Mouse (Mus musculus) testis, adult 2 months (tissue): Measurements from ENCODE around the gene Rabif.

Source experiments
- CTCF ChIP-seq: fragments of 200-500 bp; IDR thresholded peaks from 2 replicates; pipeline ENCODE4 v1.5.1; 2012; ENCODE audit warnings: low read depth, mild to moderate bottlenecking, inconsistent platforms, low read length, moderate library complexity; ENCODE audit not compliant: control insufficient read depth, insufficient read depth, insufficient replicate concordance
- POLR2A ChIP-seq: fragments of 200-500 bp; IDR thresholded peaks from 2 replicates; pipeline ENCODE4 v1.6.1; 2012; ENCODE audit warnings: low read depth, mild to moderate bottlenecking, inconsistent platforms, low read length, moderate library complexity; ENCODE audit not compliant: control insufficient read depth

DNA sequence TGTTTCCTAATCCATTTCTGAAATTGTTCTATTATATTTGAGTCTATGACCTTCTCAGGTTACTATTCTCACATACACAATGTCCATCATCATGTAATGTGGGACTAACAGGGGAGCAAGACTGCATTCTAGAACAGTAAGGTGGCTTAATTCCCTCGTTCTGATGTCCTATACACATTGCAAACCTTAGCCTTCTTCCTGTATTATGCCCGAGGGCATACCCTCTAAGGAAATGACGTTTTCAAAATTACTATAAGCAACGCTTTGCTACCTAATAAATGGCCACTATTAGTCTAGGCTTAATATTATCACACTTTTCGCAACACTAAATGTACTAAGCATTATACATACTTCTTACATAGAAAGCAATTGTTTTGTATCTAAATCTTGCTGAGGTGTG lies 492 bp upstream of the Rabif start:
- TF ChIP-seq CTCF = no peak
- TF ChIP-seq POLR2A = no peak
